Mouse (Mus musculus) lung, embryonic 14.5 days (tissue): ENCODE measurements at regions not wholly inside any gene's neighbourhood (a gene's known extent, or its start where the extent isn't known, plus 50 kb on each side); places are given as distances from the start of the nearest gene placed in this dataset.

ENCODE experiments used
- ATAC-seq: fragments of 200-750 bp; cut with Nextera tagmentation; 2 replicates; pipeline ENCODE4 v1.8.0; 2017; ENCODE audit warnings: mild to moderate bottlenecking, moderate TSS enrichment, moderate library complexity; ENCODE audit not compliant: insufficient read depth
- DNase-seq: peaks from one replicate; pipeline ENCODE4 v3.0.0-alpha.2; 2015
- H3K27ac ChIP-seq: fragments of 300-500 bp; sonication (generic); 2 replicates; pipeline ENCODE4 v1.5.1; 2014; ENCODE audit warnings: low read depth, mild to moderate bottlenecking, moderate library complexity
- H3K27me3 ChIP-seq: fragments of 300-500 bp; sonication (generic); 2 replicates; pipeline ENCODE4 v1.6.1; 2014; ENCODE audit warnings: low read length, control low read depth; ENCODE audit not compliant: insufficient read depth
- H3K36me3 ChIP-seq: fragments of 300-500 bp; sonication (generic); 2 replicates; pipeline ENCODE4 v1.6.1; 2014; ENCODE audit warnings: control low read depth; ENCODE audit not compliant: insufficient read depth
- H3K4me1 ChIP-seq: fragments of 300-500 bp; sonication (generic); 2 replicates; pipeline ENCODE4 v1.6.1; 2014; ENCODE audit warnings: antibody characterized with exemption, control low read depth; ENCODE audit not compliant: insufficient read depth
- H3K4me2 ChIP-seq: fragments of 300-500 bp; sonication (generic); 2 replicates; pipeline ENCODE4 v1.6.1; 2014; ENCODE audit warnings: mild to moderate bottlenecking
- H3K4me3 ChIP-seq: fragments of 300-500 bp; sonication (generic); 2 replicates; pipeline ENCODE4 v1.5.1; 2014; ENCODE audit warnings: low read depth, low read length
- H3K9ac ChIP-seq: fragments of 300-500 bp; sonication (generic); 2 replicates; pipeline ENCODE4 v1.6.1; 2014
- H3K9me3 ChIP-seq: fragments of 300-500 bp; sonication (generic); 2 replicates; pipeline ENCODE4 v1.6.1; 2016; ENCODE audit warnings: low read depth, low read length, control low read depth
- CTCF ChIP-seq: IDR thresholded peaks from 2 replicates; pipeline ENCODE4 v1.5.1; 2016; ENCODE audit warnings: antibody characterized with exemption, low read depth
- WGBS: fragments of 180-500 bp; shearing (Covaris S2); extraction: QIAGEN DNeasy Blood & Tissue Kit; methylation state at CpG from one replicate; pipeline ENCODE4 v1.1.7; 2014; 5-methylcytosine and 5-hydroxymethylcytosine counted together

DNA sequence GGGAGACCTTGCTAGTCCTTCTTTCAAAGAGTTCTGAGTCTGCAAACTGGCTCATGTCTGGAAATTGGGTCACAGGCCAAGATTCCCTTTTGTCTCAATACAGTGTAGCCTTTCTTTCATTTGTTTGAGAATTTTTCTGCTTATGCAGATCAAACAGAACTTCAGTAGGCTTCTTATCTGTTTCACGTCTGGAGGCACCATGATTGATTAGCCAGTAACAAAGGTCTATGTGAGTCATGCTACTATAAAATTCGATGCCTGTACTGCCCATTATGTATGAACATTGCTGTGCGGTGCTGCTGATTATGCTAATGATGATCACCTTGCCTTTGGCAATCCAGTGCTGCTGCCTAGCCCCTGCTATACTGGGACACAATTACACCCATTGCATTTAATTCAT is 52.8 kb upstream of the Nyx start:
- Histone ChIP-seq H3K36me3 (no peaks in the 10 kb centered on the region), H3K4me3 (no peak overlapping the region), H3K9ac (no peak overlapping the region), H3K9me3 (no peaks in the 10 kb centered on the region), H3K27ac (no peak overlapping the region), H3K4me2 (no peak overlapping the region), H3K4me1 (no peaks in the 10 kb centered on the region), H3K27me3 (no peaks in the 10 kb centered on the region)
- WGBS: 26% methylated on average over 3 of the region's 3 CpGs
- DNase-seq (no peak), ATAC-seq (no peak)
- no peak for TF ChIP-seq CTCF
